Mouse (Mus musculus) ovary, postnatal 14 days (tissue): ENCODE data around the gene Cmc2.

Experiments
- DNase-seq: peaks from one replicate; pipeline ENCODE4 v3.0.0; 2022; ENCODE audit warnings: low spot score

Cmc2 gene

GRCm38 (mm10) chr8:116905836-116906235 lies 15.4 kb downstream of the Cmc2 start:
- no peak for DNase-seq

DNA sequence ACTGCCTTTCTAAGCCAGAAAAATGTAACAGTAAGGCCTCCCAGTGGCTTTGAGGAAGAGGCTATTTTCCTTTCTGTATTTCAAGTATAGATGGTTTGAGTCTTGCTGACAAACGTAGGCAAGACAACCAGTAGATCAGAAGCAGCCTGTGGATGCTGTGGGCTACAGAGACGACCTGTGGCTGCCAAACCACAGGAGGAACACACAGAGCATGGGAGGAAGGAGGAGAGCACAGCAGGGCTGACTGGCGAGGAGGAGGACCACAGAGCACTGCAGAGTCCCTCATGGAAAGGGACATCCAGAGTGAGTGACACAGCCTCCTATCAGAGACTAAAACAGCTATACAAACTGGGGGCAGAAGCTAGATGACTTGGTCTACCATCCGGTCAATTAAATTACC lies 16.0 kb downstream of the Cmc2 start:
- no peak for DNase-seq

GRCm38 (mm10) chr8:116904736-116905135 lies 16.5 kb downstream of the Cmc2 start:
- DNase-seq, result no peak

- DNase-seq, result no peak
Measured at GRCm38 (mm10) chr8:116895521-116895920, 25.7 kb downstream of the Cmc2 start.

GRCm38 (mm10) chr8:116893938-116894337 lies 27.3 kb downstream of the Cmc2 start:
- DNase-seq, result no peak

DNA sequence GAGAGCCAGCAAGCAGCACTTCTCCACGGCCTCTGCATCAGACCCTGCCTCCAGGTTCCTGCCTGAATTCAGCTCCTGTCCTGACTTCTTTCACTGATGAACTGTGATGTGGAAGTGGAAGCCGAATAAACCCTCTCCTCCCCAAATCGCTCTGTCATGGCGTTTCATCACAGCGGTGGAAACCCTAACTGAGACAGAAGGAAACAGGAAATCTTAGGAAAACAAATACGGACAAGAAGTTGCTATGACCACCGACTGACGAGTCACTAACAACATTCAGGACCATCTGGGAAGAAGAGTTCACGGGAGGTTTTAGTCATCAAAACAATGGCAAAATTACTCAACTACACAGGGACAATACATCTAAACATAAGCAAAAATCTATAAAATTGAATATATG lies 28.6 kb downstream of the Cmc2 start:
- no peak for DNase-seq

GRCm38 (mm10) chr8:116892130-116892529 lies 29.1 kb downstream of the Cmc2 start:
- DNase-seq, result no peak

- no peak for DNase-seq
Measured at GRCm38 (mm10) chr8:116891446-116891845, 29.8 kb downstream of the Cmc2 start.

- no peak for DNase-seq
Measured at GRCm38 (mm10) chr8:116887813-116888212, 33.4 kb downstream of the Cmc2 start.

GRCm38 (mm10) chr8:116881396-116881795 lies 39.9 kb downstream of the Cmc2 start:
- no peak for DNase-seq

DNA sequence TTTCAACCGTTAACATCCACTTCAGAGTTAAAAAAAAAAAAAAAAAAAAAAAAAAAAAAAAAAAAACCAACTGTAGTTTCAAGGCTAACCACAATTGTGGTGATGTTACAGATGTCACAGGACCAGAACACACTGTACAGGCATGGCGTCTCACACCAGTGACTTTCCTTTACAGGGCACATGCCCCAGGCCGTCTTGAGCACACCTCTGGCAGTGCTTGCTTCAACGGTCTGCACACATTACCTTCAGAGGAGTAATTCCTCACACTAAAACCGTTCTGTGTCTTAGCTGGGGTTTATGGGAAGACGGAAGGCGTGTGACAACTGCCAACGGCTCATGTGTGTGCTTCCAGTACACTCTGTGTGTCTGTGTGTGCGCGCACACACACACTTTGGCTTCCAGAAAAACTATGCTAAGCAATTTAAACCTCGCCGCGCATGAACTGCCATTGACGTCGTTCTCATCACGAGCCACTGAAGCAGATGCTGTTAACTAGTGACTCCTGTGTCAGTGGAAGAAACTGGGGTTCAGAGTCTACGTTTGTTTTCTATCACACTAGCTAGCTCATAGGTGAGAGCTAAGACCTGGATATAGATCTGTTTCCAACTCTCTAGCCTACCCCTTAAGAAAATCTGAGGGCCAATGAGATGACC lies 45.3 kb downstream of the Cmc2 start:
- DNase-seq, result no peak

- DNase-seq, result no peak
Measured at GRCm38 (mm10) chr8:116873986-116874385, 47.3 kb downstream of the Cmc2 start.

DNA sequence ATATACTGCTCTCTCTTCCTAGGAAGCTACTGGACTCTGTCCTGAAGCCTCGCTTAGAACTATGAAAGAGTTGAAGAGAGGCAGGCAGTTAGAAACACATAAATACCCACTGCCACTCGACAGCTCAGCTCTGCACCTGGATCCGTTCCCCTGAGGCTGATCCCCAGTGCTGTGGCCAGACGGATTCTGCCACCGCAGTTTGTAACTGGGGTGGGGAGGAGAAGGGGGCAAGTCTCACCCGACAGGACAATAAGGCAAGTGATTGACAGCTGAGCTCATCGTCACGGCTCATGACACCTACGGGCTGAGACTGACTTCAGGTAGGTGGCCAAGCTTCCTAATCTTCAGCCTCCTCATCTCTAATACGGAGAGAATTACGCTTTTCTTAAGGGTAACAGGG lies 47.7 kb downstream of the Cmc2 start:
- no peak for DNase-seq

GRCm38 (mm10) chr8:116872761-116873342 lies 48.4 kb downstream of the Cmc2 start:
- DNase-seq, result no peak

DNA sequence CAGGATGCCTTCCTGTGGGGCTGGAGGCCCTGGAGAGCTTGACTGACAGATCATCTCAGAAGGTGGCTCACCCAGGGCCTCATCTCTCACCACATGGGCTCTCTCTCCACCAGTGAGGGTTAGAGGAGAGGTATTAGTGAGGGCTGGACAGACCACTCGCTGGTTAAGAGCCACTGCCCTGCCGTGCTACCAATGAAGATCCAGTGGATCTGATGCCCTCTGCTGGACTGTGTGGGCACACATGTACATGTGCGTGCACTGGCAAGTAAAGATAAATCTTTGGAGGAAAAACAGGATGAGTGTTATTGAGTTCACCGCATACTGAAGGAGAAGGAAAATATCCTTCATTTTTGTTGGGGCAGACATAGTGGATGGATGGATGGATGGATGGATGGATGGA lies 52.6 kb downstream of the Cmc2 start:
- DNase-seq, result peak; percentile 43

GRCm38 (mm10) chr8:116867321-116867720 lies 53.9 kb downstream of the Cmc2 start:
- no peak for DNase-seq

DNA sequence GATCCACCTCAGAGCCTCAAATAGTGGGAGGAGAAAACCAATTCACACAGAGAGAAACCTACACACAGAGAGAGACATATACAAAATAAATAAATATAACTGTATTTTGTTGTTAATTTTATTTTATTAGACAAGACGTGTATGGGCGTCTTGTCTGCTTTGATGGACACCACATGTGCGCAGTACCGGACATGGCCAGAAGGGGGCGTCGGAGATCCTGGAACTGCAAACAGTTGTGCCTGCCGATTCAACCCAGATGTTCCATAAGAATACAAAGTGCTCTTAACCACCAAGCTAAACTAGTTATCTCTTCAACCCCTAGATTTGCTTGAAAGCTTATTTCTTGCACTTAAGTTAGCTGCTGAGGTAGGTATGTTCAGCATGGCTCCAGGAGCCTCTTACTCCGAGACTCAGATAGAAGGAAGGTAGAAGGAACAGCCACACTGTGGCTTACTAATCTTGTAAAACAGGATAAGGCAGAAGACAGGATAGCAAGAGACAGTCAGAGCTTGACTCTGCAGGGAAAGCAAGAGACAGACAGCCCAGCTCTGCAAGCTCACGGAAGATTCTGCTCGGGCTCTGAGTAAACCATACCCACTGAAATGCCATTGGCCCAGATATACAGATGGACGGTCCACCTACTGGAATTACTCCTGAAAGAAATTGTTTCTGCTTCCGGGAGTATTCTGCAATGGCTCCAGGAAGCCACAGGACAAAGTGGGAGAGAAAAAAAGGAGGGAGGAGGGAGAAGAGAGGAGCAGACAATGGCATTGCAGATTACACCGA lies 54.9 kb downstream of the Cmc2 start:
- peak; percentile 20 for DNase-seq

DNA sequence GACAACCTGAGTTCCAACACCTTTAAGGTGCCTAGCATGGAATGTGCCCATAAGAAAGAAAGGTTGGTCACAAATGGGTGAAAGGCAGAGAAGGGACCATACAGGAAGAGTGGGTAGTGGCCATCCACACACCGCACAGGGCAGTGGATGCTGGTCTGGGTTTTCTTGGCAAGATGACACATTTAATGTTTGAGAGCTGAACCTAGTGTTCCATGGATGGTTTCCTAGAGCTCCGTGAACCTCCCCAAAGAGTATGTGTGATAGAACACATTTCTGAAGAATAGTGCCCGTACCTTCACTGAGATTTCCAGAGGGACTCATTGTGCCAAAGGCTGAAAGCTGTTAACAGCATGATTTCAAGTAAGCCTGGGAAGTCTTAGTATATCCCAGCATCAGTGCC lies 56.7 kb downstream of the Cmc2 start:
- no peak for DNase-seq

GRCm38 (mm10) chr8:116864022-116864387 lies 57.2 kb downstream of the Cmc2 start:
- DNase-seq, result no peak

- peak; percentile 64 for DNase-seq
Measured at GRCm38 (mm10) chr8:116863357-116864021, 57.8 kb downstream of the Cmc2 start.

GRCm38 (mm10) chr8:116862191-116862590 lies 59.1 kb downstream of the Cmc2 start:
- no peak for DNase-seq

DNA sequence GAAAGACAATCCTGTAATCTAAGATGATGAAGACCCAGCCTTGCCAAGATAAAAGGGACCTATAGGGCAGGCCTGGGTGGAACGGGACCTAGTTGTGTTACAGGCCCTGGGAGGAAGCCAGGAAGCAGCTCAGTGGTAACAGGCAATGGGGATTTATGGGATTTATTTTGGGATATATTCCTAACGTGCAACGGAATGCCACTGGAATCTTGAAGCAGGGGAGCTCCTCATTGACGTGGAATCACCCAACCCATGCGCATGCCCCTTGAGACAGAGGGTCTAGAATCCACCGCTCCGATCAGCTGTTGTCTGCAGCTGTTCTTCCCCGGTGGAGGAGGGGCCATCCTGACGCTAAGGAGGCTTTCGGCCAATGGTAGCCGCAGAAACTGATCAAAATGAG lies 69.2 kb downstream of the Cmc2 start:
- DNase-seq, result no peak

GRCm38 (mm10) chr8:116848042-116848441 lies 73.2 kb downstream of the Cmc2 start:
- no peak for DNase-seq
